Mouse (Mus musculus): Measurements from ENCODE around the gene Qpctl.

Qpctl gene

DNA sequence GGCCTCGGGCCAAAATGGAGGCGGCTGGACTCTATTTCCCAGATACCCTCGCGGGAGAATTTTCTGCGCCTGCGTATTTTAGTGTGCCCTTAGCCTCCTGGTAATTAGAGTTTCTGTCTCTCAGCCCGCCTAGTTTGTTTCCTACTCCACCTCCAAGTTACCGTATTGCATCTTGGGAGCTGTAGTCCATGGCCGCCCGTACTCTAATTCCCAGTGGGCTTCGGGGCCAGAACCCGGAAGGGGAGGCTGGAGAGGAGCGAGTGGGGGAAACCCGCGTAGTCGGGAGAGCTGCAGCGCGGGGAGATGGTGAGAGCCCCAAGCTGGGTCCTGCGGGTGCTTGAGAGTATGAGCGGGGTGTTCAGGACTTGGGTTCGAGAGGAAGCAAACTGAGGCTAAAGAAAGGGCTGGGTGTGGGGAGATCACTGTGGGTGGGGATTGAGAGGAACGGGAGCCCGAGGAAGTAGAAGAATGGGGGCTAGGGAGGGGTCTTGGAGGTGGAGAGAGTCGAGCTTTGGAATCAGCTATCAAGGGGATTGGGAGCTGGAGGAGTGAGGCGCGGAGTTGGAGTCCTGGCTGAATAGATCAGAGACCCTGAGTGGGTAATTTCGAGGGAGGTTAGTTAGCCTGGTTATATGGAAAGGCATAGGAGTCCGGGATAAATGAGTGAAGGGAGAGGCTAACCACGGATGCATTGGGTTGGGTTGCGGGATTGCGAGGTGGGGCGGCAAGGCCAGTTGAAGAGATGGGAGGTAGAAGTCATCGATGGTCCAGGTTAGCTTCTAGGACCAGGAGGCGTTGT is 29.3 kb downstream of the Qpctl start, which contains the start of gene Fbxo46:
TSS of gene Fbxo46 (plus strand) at position 229 of the 799 bp plus-strand sequence.
- DNase-seq (ENCODE audit: low read depth): peak; percentile 97

DNA sequence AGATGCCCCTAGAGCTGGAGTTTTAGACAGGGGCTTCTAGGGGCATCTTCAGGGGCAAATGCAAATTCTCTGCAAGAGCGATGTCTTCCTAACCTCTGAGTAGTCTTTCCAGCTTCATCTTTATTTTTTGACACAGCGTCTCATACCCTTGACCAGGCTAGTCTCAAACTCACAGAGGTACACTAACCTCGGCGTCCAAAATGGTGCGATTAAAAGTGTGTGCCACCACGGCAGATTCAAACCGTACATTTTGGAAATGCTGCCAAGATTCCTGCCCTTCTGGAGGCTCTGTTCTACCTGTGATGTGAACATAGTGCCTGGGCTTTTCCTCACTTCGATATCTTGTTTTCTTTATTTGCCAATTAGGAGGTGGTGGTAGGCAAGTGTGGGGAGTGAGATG is 30.0 kb downstream of the Qpctl start:
- DNase-seq (ENCODE audit: low read depth): no peak

DNA sequence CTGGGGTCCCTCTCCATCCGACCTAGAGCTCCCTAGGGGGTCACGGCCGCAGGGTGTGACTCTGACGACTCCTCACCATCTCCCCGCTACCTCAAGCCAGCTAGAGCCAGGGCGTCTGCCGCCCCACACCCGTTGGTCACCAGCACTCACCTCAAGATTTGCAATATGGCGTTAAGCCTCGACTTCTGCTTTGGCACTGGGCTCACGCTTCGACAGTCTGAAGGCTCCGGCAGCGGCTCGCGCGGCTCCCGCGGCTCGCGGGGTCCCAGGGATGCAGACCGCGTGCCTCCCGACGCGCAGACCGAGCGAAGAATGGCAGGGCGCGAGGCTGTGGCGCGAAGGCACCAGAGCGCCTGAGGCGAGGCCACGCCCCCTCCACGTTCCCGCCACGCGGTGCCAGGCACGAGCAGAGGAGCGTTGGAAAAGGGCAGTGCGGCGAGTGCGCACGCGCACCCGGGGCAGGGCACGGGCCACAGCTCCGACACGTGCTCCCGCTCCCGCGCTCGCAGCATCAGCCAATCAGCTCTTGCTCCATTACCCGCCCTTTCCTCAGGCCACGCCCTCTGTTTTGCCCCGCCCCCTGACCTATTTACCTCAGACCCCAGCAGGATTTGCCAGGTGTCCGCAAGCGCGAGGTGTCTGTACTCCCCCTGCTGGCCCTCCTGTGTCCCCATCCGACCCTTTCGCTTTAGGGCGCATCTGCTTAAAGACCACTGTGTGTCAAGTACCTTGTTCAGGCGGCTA is 30.9 kb downstream of the Qpctl start, which contains the start of gene Gm4969:
TSS of gene Gm4969 (minus strand) at position 341 of the 744 bp plus-strand sequence.
- no peak for DNase-seq (ENCODE audit: low read depth)

DNA sequence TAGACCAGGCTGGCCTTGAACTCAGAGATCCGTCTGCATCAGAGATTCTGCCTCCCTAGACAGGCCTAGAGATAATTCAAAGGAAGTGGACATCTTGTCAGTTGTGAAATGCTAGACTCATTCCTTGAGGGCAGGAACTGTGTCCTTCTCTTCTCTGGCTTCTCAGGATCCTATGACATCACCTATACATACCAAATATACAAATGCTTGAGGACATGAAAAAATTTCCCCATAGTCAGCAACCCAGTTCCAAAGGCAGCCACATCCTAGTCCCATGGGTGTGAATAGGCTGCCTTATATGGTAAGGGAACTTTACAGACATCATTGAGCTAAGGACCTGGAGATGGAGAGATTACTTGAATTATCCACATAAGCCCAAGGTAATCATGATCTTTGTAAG is 39.5 kb downstream of the Qpctl start:
- DNase-seq (ENCODE audit: low read depth): no peak

DNA sequence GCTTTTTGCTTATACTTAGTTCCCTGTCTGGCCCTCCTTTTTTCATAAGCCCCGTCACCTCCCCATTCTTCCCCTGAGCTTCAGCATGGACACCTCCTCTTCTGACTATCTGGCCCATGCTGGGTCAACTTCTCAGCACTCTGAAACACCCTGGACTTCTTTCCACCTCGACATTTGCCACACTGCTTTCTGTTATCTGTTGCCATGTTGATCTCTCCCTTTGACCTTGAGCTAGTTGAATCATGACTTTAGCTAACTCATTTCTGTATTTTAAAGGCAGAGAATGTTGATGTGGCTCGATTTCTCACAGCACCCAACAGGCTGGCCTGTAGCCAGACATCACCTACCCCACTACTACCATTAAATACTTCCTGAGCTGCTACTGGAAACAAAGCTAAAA is 41.7 kb downstream of the Qpctl start:
- no peak for DNase-seq (ENCODE audit: low read depth)

DNA sequence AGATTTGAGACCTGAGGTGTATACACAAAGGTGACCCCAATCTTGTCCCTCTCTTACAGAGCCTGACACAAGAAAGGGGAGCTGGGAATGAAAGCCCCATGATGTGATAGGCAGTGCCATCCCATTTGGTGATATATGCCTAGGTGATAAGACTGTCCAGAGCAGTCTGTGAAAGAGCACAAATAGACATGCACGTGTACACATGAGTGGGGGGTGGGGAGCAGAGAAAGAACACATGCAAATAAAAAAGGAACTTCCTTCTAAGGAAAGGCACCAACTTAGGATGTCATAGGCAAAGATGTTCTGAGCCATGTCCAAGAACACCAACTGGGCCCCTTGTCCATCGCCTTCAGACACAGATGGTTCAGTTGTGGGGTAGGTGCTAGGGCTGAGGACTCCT is 44.6 kb downstream of the Qpctl start:
- DNase-seq (ENCODE audit: low read depth): no peak

DNA sequence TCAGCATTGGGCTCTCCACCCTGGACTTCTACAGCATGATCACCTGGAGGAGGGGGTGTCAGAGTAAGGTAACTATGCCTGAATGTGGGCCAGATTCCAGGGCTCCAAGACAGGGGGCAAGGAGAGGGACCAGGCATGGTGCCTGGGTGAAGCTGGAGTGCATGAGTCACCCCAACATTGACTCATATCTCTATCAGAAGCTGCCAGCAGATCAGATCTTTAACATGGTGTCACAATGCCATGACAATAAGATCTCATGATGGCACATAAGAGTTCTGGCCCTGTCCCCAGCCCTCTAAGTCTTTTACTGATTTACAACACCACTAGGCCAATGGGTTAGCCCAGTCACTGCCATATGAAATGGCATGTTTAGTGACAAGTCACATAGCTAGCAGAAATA is 45.4 kb downstream of the Qpctl start:
- no peak for DNase-seq (ENCODE audit: low read depth)

DNA sequence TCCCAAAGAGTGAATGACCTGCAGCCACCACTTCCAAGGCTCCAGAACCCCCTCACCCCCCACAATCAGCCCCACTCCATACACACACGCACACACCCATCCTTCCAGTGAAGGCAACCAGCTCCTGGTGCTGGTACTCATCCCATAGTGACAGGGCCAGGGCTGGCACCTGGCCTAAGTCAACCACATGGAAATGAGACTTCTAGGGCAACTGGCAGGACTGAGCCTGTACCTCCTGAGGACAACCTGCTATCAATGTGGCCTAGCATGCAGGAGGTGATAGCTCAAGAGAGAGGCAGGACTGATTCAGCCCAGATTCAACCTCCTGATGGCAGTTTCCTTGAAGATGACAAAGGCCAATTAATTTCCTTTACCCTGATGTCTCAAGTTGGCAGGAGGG is 48.8 kb downstream of the Qpctl start:
- no peak for DNase-seq (ENCODE audit: low read depth)

DNA sequence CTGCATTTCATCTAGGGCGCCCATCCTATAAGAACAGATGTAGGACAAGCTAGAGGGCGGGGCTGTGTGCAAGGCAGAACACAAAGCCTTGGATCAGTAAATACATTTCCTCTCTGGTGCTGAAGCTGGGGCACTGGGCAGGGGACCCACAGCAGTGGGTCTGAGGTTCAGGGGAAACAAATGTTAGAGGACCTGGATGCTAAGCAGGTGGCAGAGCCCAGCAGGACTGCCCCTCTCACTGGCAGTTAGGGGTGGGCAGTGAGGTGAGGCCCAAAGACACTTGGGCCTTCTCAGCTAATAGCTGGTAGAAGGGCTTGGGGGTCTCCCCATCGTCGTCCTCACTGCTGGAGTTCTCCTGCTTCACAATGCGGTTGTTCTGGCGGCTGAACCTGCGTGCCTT is 50.3 kb downstream of the Qpctl start:
- no peak for DNase-seq (ENCODE audit: low read depth)

DNA sequence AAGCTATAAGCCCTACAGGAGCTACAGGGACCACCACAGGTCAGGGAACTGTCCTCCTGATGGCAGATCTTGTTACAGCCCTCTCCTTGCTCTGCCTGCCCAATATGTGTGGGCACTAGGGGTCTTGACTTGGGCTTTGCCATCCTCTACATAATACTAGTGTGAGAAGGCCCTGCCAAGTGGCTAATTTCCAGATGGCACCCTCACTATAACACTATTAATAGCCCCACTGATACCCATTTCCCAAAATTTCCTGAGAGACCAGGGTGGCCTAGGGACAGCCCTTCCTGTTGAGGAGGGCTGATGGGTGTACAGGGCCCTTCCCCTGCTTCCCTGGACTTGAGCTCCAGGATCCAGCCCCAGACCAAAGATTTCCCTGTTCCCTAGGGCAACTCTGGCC is 51.2 kb downstream of the Qpctl start:
- no peak for DNase-seq (ENCODE audit: low read depth)

DNA sequence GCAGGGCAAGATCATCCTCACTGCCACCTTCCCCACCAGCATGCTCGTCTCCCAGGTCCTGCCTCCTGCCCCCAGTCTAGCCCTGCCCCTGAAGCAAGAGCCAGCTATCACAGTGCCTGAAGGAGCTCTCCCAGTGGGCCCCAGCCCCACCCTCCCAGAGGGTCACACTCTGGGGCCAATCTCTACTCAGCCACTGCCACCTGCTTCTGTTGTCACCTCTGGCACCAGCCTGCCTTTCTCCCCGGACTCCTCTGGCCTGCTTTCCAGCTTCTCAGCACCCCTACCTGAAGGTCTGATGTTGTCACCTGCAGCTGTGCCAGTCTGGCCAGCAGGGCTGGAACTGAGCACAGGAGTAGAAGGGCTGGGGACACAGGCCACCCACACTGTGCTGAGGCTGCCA is 51.9 kb downstream of the Qpctl start:
- DNase-seq (ENCODE audit: low read depth): no peak

DNA sequence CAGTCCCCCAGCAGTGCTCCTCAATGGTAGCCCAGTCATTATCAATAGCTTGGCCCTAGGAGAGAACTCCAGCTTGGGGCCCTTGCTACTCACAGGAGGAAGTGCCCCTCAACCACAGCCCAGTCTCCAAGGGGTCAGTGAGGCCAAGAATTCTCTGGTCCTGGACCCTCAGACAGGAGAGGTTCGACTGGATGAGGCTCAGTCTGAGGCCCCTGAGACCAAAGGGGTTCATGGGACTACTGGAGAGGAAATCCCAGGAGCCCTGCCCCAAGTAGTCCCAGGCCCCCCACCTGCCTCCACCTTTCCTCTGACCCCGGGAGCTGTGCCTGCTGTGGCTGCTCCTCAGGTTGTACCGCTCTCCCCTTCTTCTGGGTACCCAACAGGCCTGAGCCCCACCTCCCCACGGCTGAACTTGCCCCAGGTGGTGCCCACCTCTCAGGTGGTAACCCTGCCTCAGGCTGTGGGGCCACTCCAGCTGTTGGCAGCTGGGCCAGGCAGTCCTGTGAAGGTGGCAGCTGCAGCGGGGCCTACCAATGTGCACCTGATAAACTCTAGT is 52.6 kb downstream of the Qpctl start:
- DNase-seq (ENCODE audit: low read depth): no peak

DNA sequence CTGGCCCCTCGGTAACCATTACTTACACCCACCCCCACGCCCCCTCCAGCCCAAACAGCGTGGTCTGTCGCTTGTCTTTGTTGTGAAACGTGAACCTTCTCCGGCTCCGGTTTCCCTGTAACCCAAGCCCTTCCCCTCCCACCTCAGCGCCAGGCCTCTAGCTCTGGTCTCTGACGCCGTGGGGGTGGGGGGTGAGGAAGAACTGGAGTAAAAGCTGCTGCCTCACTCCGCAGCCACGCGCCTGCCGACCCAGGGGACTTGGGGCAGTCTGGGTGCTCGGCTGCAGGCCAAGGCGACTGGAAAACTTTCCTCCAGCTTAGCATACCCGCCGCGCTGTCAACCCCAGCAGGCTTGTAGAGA is 53.4 kb downstream of the Qpctl start:
- no peak for DNase-seq (ENCODE audit: low read depth)

DNA sequence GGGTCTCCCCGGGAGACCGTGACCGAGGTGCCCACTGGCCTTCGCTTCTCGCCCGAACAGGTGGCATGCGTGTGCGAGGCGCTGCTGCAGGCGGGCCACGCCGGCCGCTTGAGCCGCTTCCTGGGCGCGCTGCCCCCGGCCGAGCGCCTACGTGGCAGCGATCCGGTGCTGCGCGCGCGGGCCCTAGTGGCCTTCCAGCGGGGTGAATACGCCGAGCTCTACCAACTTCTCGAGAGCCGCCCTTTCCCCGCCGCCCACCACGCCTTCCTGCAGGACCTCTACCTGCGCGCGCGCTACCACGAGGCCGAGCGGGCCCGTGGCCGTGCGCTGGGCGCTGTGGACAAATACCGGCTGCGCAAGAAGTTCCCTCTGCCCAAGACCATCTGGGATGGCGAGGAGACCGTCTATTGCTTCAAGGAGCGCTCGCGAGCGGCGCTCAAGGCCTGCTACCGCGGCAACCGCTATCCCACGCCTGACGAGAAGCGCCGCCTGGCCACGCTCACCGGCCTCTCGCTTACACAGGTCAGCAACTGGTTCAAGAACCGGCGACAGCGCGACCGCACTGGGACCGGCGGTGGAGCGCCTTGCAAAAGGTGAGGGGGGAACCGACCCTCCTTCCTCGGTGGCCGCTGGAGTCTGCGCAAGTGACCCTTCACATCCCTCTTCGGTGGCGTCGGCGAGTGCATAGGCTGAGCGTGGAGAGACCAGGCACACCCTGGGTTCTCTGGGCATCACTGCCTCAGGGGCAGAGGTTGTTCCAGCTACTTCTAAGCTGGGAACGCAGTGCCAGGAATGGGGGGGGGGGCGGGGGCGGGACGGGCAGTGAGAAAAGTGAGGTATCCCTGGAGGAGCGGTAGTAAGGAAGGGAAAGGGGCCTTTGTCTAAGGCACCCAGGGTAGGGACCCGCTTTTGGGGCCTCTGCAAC is 54.0 kb downstream of the Qpctl start:
- DNase-seq (ENCODE audit: low read depth): no peak

DNA sequence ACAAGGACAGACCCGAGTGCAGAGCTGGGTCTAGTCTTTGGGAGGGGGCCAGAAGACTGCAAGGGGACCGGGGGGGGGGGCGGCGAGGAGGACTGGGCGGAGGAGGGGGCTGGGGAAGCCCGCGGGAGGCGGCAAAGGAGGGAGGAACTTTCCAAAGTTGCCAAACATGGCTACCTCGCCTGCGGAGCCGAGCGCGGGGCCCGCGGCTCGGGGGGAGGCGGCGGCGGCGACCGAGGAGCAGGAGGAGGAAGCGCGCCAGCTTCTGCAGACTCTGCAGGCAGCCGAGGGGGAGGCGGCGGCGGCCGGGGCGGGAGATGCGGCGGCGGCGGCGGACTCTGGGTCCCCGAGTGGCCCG is 54.6 kb downstream of the Qpctl start, which contains the start of gene Six5:
TSS of gene Six5 (plus strand) at position 124 of the 355 bp plus-strand sequence.
- no peak for DNase-seq (ENCODE audit: low read depth)

DNA sequence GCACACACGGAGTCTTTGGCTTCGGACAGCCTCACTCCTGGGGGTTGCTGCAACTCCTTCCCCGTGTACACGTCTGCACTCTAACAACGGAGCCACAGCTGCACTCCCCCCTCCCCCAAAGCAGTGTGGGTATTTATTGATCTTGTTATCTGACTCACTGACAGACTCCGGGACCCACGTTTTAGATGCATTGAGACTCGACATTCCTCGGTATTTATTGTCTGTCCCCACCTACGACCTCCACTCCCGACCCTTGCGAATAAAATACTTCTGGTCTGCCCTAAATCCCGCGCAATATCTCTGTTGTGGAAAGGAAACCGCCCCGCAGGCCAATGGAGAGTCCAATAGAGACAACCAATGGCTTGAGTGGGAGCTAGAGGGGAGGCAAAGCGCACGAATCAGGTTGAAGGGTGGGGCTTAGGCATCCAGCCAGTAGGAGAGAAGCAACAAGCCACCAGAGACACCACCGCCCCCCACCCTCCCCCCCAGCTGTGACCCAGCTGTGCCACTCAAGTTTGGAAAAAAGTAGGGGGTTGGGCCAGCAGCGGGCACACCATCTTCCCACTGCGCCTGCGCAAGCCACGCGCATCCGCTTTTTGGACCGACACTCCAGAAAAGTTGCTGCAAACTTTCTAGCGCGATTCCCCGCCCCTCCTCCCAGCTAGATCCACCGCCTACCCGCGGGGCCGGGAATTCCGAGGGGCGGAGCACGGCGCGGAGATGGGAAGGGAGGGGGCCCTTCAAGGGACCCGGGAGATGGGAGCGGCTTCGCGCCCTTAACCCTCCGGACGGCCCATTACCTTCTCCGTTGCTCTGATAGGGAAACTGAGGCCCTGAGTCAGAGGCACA is 55.3 kb downstream of the Qpctl start:
- peak; percentile 87 for DNase-seq (ENCODE audit: low read depth)

DNA sequence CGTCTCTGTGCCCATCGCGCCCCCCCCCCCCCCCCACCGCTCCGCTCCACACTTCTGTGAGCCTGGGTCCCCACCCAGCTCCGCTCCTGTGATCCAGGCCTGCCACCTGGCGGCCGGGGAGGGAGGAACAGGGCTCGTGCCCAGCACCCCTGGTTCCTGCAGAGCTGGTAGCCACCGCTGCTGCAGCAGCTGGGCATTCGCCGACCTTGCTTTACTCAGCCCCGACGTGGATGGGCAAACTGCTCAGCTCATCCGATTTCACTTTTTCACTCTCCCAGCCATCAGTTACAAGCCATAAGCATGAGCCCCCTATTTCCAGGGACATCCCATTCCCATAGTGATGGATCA is 55.9 kb downstream of the Qpctl start:
- peak; percentile 79 for DNase-seq (ENCODE audit: low read depth)

DNA sequence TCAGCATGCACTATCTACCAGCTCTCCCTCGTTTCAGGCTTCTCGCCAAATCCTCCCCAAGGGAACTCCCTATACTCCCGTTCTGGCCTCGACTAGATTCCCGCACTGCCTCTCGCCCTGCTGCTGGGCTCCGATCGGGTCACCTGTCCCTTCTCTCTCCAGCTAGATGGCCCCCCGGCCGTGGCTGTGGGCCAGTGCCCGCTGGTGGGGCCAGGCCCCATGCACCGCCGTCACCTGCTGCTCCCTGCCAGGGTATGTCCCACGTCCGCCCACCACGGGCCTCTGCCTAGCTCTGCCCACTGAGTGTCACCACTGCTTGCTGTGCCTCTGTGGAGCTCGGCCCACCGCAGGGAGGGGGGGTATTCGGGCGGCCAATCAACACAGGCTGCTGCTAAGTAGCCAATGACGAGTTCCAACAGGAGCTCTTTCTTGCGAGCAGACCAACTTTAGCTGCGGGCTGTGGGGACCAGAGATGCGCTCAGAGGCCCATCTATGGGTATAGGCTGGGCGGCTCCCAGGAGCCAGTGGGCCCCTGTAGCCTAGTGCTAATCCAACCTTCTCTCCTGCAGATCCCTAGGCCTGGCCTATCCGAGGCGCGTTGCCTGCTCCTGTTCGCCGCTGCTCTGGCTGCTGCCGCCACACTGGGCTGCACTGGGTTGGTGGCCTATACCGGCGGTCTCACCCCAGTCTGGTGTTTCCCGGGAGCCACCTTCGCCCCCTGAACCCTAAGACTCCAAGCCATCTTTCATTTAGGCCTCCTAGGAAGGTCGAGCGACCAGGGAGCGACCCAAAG is 56.5 kb downstream of the Qpctl start:
- DNase-seq (ENCODE audit: low read depth): no peak

DNA sequence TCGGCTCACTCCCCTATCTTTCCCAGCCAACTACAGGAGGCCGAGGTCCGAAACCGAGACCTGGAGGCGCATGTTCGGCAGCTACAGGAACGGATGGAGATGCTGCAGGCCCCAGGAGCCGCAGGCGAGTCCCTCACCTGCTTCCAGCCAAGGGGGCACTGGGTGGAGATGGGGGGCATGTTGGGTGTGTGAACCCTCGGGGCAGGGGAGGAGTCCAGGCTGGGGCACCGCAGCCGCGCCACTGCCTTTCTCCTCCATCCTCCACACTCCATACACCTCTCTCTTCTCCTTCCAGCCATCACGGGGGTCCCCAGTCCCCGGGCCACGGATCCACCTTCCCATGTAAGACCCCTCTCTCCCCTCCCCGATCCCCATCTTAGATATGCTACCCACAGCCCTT is 57.2 kb downstream of the Qpctl start:
- no peak for DNase-seq (ENCODE audit: low read depth)

Measured in c-Kit-positive CD71-negative TER-119-negative erythroid progenitor cells, embryonic 14.5 days (primary cell).